Mouse (Mus musculus) lung, adult 2 months (tissue): ENCODE measurements around the gene Ctnnal1.

Source experiments
- CTCF ChIP-seq: fragments of 200-500 bp; IDR thresholded peaks from 2 replicates; pipeline ENCODE4 v1.5.1; 2011; ENCODE audit warnings: mild to moderate bottlenecking, low read length, control low read depth; ENCODE audit not compliant: insufficient read depth
- POLR2A ChIP-seq: fragments of 200-500 bp; IDR thresholded peaks from 2 replicates; pipeline ENCODE4 v1.6.1; 2011; ENCODE audit warnings: low read depth, mild to moderate bottlenecking, control low read depth, low read length, borderline replicate concordance; ENCODE audit errors: extremely low read depth

GRCm38 (mm10) chr4:56864016-56864415, 972 bp downstream of the Ctnnal1 start:
- no peak for TF ChIP-seq POLR2A
- TF ChIP-seq CTCF = no peak
